Mouse (Mus musculus): ENCODE data around the gene Fbxw18.
"Not testable (repeated sequence)": the region's sequence is repeated elsewhere in the genome, so short reads cannot be mapped to it uniquely, and the experiment has no call there.

Gene Fbxw18

GRCm38 (mm10) chr9:109702600-109702999 lies at the start of gene Fbxw18:
Fbxw18 (minus strand) TSS chr9:109702700.
- not testable (repeated sequence) for DNase-seq (ENCODE audit: low spot score in 2 of 2)

DNA sequence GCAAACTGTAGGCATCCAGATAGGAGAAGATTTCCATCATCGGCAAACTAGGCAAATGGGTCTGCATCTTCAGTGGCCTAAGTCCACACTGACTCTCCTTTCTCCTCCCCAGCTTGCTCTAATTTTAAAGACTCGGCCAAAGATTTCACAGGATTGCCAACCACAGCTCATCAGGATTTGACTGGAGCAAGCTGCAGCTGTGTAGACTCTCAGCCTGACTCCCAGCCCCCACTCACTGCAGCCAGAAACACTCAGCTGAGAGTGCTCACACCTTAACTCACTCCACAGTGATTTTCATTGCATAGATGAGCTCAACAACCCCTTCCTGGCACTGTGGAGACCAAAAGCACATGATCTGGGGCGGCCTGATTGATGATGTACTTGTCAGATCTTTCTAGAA lies 43.5 kb upstream of the Fbxw18 start, which contains the start of gene Fbxw26:
TSS of gene Fbxw26 (minus strand) at position 101 of the 400 bp plus-strand sequence.
- not testable (repeated sequence) for DNase-seq (ENCODE audit: low spot score in 2 of 2)

GRCm38 (mm10) chr9:109685299-109685698 lies 17.2 kb downstream of the Fbxw18 start:
- DNase-seq (ENCODE audit: low spot score in 2 of 2), result peak in 1 of 2 experiments; percentile 21

DNA sequence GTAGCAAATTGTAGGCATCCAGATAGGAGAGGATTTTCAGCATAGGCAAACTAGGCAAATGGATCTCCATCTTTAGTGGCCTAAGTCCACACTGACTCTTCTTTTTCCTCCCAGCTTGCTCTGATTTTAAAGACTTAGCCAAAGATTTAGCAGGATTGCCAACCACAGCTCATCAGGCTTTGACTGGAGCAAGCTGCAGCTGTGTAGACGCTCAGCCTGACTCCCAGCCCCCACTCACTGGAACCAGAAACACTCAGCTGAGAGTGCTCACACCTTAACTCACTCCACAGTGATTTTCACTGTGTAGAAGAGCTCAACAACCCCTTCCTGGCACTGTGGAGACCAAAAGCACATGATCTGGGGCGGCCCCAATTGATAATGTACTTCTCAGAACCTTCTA lies 37.9 kb downstream of the Fbxw18 start, which contains the start of gene Fbxw25:
TSS of gene Fbxw25 (minus strand) at position 101 of the 400 bp plus-strand sequence.
- not testable (repeated sequence) for DNase-seq (ENCODE audit: low spot score in 2 of 2)
